Mouse (Mus musculus) olfactory bulb, adult 2 months (tissue): Measurements from ENCODE around the gene Abcc10. TPM values are rescaled to one million over a fixed set of nuclear protein-coding genes. Genes with fewer than 3 reads are reported as not detected.

ENCODE experiments used
- H3K27ac ChIP-seq: fragments of 200-500 bp; 2 replicates; pipeline ENCODE4 v1.5.1; 2012; ENCODE audit warnings: low read depth, low read length; ENCODE audit not compliant: insufficient read depth
- H3K4me1 ChIP-seq: fragments of 200-500 bp; 2 replicates; pipeline ENCODE4 v1.6.1; 2012; ENCODE audit warnings: low read length; ENCODE audit not compliant: control insufficient read depth, insufficient read depth
- H3K4me3 ChIP-seq: fragments of 200-500 bp; 2 replicates; pipeline ENCODE4 v1.5.1; 2012; ENCODE audit warnings: mild to moderate bottlenecking, low read depth, low read length, moderate library complexity; ENCODE audit not compliant: insufficient read depth
- CTCF ChIP-seq: fragments of 200-500 bp; IDR thresholded peaks from 2 replicates; pipeline ENCODE4 v1.5.1; 2012; ENCODE audit warnings: low read depth, mild to moderate bottlenecking, low read length, moderate library complexity; ENCODE audit not compliant: insufficient read depth
- POLR2A ChIP-seq: fragments of 200-500 bp; IDR thresholded peaks from 2 replicates; pipeline ENCODE4 v1.6.1; 2012; ENCODE audit warnings: mild to moderate bottlenecking, low read depth, low read length, moderate library complexity; ENCODE audit not compliant: insufficient read depth
- WGBS: fragments of 180-500 bp; shearing (Covaris S2); methylation state at CpG from one replicate; pipeline ENCODE4 v1.1.7; 2018; 5-methylcytosine and 5-hydroxymethylcytosine counted together
- polyA plus RNA-seq: library from polyadenylated mRNA; stranded (reverse); fragments of >200 nt; gene quantifications from 2 replicates; pipeline ENCODE4 v1.2.4, GENCODE M21; 2012; ENCODE audit warnings: low replicate concordance; ENCODE audit not compliant: missing spikeins, insufficient read depth, insufficient read length

Abcc10 gene
- polyA plus RNA-seq, 1 experiment = not detected

DNA sequence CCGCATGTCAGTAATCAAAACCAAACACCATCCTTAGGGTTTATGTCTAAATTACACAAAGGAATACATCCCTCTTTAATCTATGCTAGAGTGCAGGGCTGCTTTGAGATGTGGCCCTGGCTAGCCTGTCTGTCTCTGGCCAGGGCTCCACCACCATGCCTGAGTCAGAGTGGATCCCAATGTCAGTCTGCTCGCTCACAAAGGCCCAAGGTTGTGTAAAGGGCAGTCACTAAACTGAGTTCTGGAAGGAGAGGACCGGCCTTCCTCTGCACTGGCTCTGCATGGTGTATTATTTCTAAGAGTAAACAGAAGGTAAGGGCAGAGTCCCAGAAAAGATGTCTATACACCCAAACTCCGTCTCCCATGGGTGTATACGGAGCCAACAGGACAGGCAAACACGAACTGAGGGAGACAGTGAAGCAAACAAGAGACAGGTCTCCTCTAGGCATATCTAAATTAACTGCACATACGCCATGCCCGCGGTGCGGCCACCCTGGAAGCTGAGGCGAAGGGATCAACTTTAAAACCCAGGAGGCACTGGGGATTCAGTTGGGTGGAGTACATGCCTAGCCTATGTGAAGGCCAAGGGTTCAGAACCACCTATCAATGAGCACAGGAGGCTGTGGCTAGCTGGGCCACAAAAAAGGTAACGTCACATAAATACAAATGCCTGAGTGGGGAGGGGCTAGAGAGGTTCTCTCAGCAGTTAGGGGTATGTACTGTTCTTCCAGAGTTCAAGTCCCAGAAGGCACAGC is 50.0 kb downstream of the Abcc10 start:
- TF ChIP-seq CTCF = no peak
- TF ChIP-seq POLR2A = no peak
- Histone ChIP-seq H3K27ac (no peak overlapping the region), H3K4me3 (no peak overlapping the region), H3K4me1 (peaks cover 18% of the 10 kb centered on the region)
- 89% methylated on average over 12 of the region's 12 CpGs for WGBS

DNA sequence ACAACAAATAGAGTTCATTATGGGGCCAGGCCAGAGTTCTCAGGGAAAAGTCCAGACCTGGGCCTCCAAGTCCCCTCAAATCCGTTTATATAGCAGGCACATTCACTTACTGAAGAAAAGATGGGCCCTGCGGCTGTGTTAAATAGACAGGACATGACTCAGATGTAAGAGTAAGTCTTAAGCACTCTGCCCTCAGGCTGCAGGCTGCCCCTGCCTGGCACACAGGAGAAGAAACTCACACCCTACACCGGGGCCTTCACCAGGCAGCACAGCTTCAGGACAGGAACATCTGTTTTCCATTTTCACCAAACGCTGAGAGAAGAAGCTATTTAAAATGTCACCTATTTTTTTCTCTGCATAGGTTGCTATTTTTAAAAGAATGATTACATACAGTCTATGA is 50.6 kb downstream of the Abcc10 start:
- Histone ChIP-seq H3K27ac (no peak overlapping the region), H3K4me3 (no peak overlapping the region), H3K4me1 (peaks cover 18% of the 10 kb centered on the region)
- WGBS = 59% methylated on average over 4 of the region's 4 CpGs
- TF ChIP-seq CTCF = no peak
- no peak for TF ChIP-seq POLR2A

DNA sequence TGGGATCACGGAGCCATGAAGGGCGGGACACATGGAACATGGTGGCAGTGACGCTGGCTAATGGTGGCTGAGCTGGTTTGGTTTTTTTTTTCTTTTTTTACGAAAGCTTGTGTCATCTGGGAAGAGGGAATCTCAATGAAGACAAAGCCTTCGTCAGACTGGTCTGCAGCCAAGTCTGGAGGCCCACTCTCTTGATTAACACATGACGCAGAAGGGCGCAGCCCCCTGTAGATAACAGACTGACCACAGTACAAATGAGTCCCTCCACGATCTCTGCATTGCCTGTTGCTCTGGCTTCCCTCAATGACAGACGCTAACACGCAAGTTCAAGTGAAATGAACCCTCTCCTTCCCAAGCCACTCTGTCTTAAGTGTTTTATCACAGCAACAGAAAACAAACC is 52.6 kb downstream of the Abcc10 start:
- H3K4me1 ChIP-seq = peaks cover 24% of the 10 kb centered on the region
- WGBS = 93% methylated on average over 10 of the region's 10 CpGs
- no peak overlapping the region for H3K27ac ChIP-seq
- no peak overlapping the region for H3K4me3 ChIP-seq
- TF ChIP-seq POLR2A (no peak), CTCF (no peak)

DNA sequence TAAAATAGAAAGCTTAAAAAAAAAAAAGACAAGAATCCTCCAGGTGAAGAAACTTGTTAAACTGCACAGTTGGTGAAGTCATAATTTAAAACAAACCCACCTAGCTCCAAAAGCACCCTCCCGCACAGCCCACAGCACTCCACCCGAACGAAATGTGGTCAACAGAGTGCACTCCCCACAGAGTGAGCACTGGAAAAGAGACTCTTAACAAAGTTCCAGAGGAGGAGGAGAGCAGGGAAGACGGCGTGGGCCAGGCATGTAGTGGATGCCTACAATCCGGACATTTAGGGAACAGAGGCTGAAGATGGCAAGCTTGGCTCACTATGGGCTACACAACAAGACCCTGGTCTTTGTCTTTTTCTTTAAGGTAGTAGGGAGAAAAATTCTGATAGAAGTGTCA is 53.1 kb downstream of the Abcc10 start:
- Histone ChIP-seq H3K4me1 (peaks cover 25% of the 10 kb centered on the region), H3K27ac (no peak overlapping the region), H3K4me3 (no peak overlapping the region)
- no peak for TF ChIP-seq POLR2A
- TF ChIP-seq CTCF = no peak
- 90% methylated on average over 6 of the region's 6 CpGs for WGBS

DNA sequence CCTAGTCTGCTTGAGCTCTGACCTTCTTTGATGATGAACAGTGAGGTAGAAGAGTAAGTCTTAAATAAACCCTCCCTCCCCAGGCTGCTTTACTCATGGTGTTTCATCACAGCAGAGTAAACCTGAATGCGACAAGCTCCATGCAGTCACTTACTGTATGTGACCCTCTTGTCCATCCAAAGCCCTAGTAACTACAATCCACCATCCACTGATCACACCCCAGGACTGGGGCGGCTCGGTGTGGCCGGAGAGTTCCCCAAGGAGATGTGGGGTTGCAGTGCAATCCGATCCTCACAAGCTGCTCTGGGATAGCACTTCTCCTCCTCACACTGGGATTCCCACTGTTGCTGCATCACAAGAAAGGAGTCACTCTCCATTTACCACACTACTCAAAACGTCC is 53.7 kb downstream of the Abcc10 start:
- peak overlapping the region; percentile 61 for H3K27ac ChIP-seq
- WGBS = 81% methylated on average over 6 of the region's 6 CpGs
- H3K4me1 ChIP-seq = peaks cover 31% of the 10 kb centered on the region
- no peak overlapping the region for H3K4me3 ChIP-seq
- no peak for TF ChIP-seq POLR2A
- no peak for TF ChIP-seq CTCF

DNA sequence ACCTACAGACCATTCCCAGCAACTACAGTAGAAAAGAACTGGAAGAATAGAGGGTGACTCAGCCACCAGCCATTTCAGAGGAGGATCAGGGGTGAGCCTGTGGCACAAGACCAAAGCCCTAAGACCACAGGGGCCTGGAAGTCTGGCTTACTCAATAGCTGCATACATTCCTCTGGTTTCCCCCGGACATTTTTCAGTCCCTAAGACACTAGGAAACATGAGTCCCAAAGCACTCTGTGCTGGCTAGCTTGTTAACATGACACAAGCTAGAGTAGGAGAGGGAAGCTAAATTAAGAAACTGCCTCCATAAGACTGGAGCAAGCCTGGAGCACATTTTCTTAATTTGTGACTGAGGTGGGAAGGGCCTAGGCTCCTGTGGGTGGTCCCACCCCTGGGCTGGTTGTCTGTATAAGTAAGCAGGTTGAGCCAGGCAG is 54.3 kb downstream of the Abcc10 start:
- Histone ChIP-seq H3K4me3 (no peak overlapping the region), H3K27ac (peak overlapping the region; percentile 61), H3K4me1 (peaks cover 33% of the 10 kb centered on the region)
- WGBS = 13% methylated on average over 1 of the region's 1 CpGs
- no peak for TF ChIP-seq POLR2A
- no peak for TF ChIP-seq CTCF

DNA sequence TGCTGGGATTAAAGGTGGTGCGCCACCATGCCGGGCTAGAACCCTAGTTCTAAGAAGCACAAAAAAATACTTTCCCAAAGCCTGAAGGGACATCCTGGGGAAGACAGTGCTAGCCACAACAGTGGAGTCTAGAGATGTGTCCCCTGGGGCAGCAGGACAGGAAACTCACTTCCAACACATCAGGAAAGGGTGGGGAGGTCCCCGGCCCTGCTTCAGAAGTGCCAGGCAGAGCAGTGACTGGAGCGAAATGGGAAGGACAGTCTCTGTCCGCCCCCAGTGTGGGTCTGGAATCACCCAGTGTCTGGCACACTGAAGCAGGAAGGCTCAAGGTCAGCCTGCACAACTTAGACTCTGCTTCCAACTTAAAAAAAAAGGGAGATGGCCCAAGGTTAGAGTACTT is 55.5 kb downstream of the Abcc10 start:
- no peak for TF ChIP-seq POLR2A
- TF ChIP-seq CTCF = no peak
- Histone ChIP-seq H3K27ac (no peak overlapping the region), H3K4me1 (peaks cover 34% of the 10 kb centered on the region), H3K4me3 (no peak overlapping the region)
- 89% methylated on average over 5 of the region's 5 CpGs for WGBS

DNA sequence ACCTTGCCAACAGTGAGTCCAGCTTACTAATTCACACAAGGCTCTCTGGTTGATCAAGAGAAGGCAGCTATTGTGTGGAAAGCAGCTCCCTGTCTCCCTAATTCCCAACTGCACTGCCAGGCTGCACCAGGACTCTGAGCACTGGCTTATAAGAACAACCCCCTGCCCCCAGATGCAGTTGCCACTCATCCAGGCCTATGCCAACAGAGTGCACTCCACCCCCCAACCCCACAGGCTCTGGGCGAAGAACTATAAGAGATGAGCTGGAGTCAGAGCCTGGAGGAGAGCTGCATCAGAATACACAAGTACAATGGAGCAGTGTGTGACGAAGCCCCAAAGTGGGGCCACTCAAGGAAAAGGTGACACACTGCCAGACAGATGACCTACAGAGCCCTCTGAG is 56.1 kb downstream of the Abcc10 start:
- H3K4me3 ChIP-seq = no peak overlapping the region
- H3K27ac ChIP-seq = no peak overlapping the region
- TF ChIP-seq CTCF (no peak), POLR2A (no peak)
- H3K4me1 ChIP-seq = peaks cover 34% of the 10 kb centered on the region
- 72% methylated on average over 2 of the region's 2 CpGs for WGBS

DNA sequence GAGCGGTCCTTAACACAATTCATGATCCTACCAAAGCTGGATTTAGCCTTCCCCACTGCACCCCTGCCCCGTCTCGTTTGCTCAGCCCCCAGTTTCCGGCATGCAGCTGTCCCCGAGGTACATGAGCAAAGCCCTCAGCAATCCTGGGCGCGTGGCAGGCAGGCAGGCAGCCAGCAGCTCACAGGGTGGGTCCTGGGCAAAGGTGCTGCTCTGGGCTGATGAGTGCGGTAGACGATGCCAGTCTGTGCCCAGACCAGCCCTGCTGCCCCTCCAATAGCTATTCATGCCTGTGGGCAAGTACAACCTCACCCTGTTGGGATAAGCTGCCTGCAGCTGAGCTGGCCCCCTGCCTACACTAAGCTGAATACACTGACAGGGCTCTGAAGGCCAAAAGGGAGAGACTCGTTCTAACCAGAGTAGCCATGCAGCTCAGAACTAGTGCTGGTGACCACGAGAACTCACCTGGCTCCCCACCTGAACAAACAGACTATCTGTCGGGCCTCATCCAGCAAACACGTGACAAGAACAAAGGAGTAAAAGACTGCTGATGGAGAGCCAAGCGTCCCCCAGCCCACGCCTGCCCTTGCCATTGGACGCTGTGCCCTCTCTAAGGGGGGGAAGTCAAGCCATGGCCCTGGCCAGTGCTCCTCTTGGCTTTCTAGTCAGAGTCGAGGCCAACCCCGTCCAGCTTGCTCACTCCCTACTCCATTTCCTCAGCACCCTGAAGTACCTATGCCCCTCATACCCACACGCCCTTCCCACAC is 58.2 kb downstream of the Abcc10 start:
- WGBS = 54% methylated on average over 19 of the region's 19 CpGs
- TF ChIP-seq CTCF = no peak
- TF ChIP-seq POLR2A = no peak
- no peak overlapping the region for H3K4me3 ChIP-seq
- H3K4me1 ChIP-seq = peaks cover 38% of the 10 kb centered on the region
- no peak overlapping the region for H3K27ac ChIP-seq
